Mouse (Mus musculus) adrenal gland, postnatal 0 days (tissue): ENCODE results near the gene Fhad1. TPM values are rescaled to one million over a fixed set of nuclear protein-coding genes. Genes with fewer than 3 reads are reported as not detected.

Source experiments
- polyA plus RNA-seq: library from polyadenylated mRNA; unstranded; fragments of >200 nt; fragmentation: Nextera tagmentation; extraction: Ambion mirVana; gene quantifications from 2 replicates; pipeline ENCODE4 v1.2.1, GENCODE M21; 2015

Gene Fhad1
- 1.3 and 1.4 TPM in 2 replicates for polyA plus RNA-seq

DNA sequence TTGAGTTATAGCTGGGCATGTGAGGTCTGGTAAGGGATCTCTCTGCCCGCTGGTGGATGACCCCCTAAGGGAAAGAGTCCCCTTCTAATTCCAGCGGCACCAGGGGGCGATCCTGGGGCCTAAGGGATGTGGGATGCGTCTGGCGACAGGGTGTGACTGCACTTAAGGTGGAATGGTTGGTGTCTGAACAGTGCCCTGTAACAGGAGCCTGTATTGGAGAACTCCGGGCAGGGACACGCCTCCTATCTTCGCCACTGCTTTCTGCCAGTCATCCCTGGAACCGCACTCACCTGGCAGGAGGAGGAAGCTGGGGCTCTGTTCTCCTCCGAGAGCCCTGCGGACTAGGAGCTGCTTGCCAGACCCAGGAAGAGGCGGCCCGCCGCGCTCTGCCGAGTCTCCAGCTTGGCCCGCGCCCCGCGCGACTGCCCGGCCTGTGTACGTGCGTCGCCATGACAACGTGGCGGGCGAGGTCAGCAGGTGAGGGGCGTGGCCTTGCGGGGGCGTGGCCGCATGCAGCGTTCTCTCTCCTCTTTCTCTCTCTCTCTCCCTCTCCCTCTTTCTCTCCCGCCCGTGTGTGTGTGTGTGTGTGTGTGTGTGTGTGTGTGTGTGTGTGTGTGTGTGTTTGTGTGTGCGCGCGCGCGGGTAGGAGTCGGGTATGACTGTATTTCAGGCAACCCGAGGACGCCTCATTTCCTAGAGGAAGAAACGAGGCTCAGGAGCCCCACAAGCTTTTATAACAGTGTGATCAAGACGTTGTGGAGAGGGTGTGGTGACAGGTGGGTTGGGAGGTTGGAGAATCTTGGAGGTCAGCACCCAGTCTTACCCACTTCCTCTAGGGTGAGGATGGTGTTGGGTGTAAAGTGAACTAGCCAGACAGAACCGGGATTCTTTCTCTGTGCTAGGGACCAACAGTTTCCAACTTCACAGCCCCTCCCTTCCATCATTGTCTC, at the start of gene Fhad1:
Gene Fhad1, minus strand, starts transcription at position 424 of the 950 bp plus-strand sequence.

GRCm38 (mm10) chr4:141874601-141875460, 140.1 kb downstream of the Fhad1 start, which contains the start of gene Efhd2:
Gene Efhd2, minus strand, starts transcription at chr4:141874920.

DNA sequence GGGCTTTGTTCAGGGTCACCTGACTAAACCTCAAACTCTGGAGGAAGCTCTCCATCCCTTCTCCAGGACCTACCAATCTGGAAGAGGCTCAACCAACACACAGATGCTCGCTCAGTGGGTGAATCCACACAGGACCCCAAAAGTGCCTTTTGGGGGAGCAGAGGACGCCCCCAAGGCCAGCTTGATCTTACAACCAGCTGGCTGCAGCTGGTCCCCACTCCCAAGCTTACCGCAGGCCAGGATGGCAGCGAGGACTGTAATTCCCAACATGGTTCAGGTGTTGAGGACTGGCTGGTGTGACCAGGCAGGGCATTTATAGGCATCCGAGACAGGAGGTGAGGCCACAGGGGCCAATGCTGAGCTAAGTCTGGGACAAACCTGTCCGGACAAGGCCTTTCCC, 168.9 kb downstream of the Fhad1 start, which contains the start of gene Ctrc:
Gene Ctrc, minus strand, starts transcription at position 361 of the 400 bp plus-strand sequence.

Other genes starting within 250 kb of the Fhad1 start
- gene Dnajc16, start 224.2 kb downstream of the Fhad1 start, polyA plus RNA-seq: 3.3 and 5.2 TPM in 2 replicates
- 13.7 and 20.1 TPM in 2 replicates for gene Casp9, start 221.5 kb downstream of the Fhad1 start, polyA plus RNA-seq
- 0.12 and 0.39 TPM in 2 replicates for gene Cela2a, start 188.9 kb downstream of the Fhad1 start, polyA plus RNA-seq
- gene Ctrc, start 168.7 kb downstream of the Fhad1 start, polyA plus RNA-seq: not detected in 2 replicates
- gene Efhd2, start 140.2 kb downstream of the Fhad1 start, polyA plus RNA-seq: 45.3 and 51.3 TPM in 2 replicates
- 12.8 and 13.8 TPM in 2 replicates for gene Tmem51, start 69.2 kb upstream of the Fhad1 start, polyA plus RNA-seq
- 8.7 and 17.3 TPM in 2 replicates for gene Kazn, start 224.3 kb upstream of the Fhad1 start, polyA plus RNA-seq